Mouse (Mus musculus) thymus, postnatal 36 days (tissue): ENCODE results near the gene Slc44a2.

Source experiments
- DNase-seq, 2 experiments: peaks; one replicate each; pipeline ENCODE4 v3.0.0; 2022; ENCODE audit warnings: mixed read lengths in 2 of 2

Slc44a2 gene

GRCm38 (mm10) chr9:21334747-21335146, 14.2 kb downstream of the Slc44a2 start:
- DNase-seq: no peak

GRCm38 (mm10) chr9:21335391-21335790, 14.9 kb downstream of the Slc44a2 start:
- peak in 1 of 2 experiments; percentile 7 for DNase-seq

- no peak for DNase-seq
Observed at GRCm38 (mm10) chr9:21336491-21336890, 16.0 kb downstream of the Slc44a2 start.

- no peak for DNase-seq
Observed at GRCm38 (mm10) chr9:21337652-21338051, 17.2 kb downstream of the Slc44a2 start.

GRCm38 (mm10) chr9:21340411-21340810, 19.9 kb downstream of the Slc44a2 start:
- DNase-seq: no peak

- DNase-seq: no peak
Observed at GRCm38 (mm10) chr9:21346627-21347365, 26.3 kb downstream of the Slc44a2 start.

- no peak for DNase-seq
Observed at GRCm38 (mm10) chr9:21348152-21348551, 27.7 kb downstream of the Slc44a2 start.

GRCm38 (mm10) chr9:21351178-21351577, 30.7 kb downstream of the Slc44a2 start:
- no peak for DNase-seq

- no peak for DNase-seq
Observed at GRCm38 (mm10) chr9:21351702-21352377, 31.3 kb downstream of the Slc44a2 start.

GRCm38 (mm10) chr9:21352463-21353372, 32.2 kb downstream of the Slc44a2 start:
- peak in 1 of 2 experiments; percentile 35 for DNase-seq

- no peak for DNase-seq
Observed at GRCm38 (mm10) chr9:21353373-21353686, 32.8 kb downstream of the Slc44a2 start.

- no peak for DNase-seq
Observed at GRCm38 (mm10) chr9:21354796-21355195, 34.3 kb downstream of the Slc44a2 start.

- DNase-seq: peak; percentile 35 to 52
Observed at GRCm38 (mm10) chr9:21356981-21357718, 36.7 kb downstream of the Slc44a2 start.

GRCm38 (mm10) chr9:21366541-21367220, 46.2 kb downstream of the Slc44a2 start:
- DNase-seq: peak; percentile 72 to 75

- peak; percentile 99 to 100 for DNase-seq
Observed at GRCm38 (mm10) chr9:21367357-21368111, 47.0 kb downstream of the Slc44a2 start, which contains the start of gene Ilf3. Gene Ilf3 (plus strand): TSS chr9:21367871.

GRCm38 (mm10) chr9:21368131-21368584, 47.7 kb downstream of the Slc44a2 start:
- DNase-seq: peak; percentile 77 to 86

- DNase-seq: no peak
Observed at GRCm38 (mm10) chr9:21369080-21369479, 48.6 kb downstream of the Slc44a2 start.

- DNase-seq: no peak
Observed at GRCm38 (mm10) chr9:21370876-21371275, 50.4 kb downstream of the Slc44a2 start.

- DNase-seq: no peak
Observed at GRCm38 (mm10) chr9:21372508-21372907, 52.0 kb downstream of the Slc44a2 start.

- DNase-seq: peak; percentile 29 to 36
Observed at GRCm38 (mm10) chr9:21379195-21379594, 58.7 kb downstream of the Slc44a2 start.

GRCm38 (mm10) chr9:21380868-21381267, 60.4 kb downstream of the Slc44a2 start:
- no peak for DNase-seq
